17 mouse cellular contexts compared by ENCODE assay signal in the genomic region with DNA sequence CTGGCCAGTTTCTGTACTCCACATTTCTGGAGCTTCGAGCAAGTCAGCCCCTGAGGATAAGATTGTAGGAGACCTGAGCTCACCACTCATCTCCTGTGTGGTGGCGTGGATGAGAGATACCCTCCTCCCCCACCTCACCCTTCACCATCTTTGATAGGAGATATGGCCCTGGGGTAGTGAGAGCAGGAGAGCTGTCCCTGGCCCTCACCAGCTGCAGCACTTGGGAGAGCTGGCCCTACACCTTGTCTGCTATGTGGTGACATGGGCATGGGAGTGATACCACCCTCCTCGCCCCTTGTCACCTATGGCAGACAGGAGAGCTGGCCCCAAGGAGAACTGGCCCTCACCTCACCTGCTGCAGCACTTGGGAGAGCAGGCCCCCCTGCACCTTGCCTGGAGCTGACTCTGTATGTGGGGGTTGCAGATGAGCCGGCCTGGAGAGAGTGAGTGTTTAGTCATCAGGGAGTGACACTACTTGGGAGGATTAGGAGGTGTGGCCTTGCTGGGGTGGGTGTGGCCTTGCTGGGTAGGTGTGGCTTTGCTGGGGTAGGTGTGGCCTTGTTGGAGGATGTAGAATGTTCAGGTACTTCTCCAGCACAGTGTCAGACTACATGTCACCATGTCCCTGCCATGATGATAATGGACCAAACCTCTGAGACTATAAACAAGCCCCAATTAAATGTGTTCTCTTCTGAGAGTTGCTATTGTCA. TPM values are rescaled to one million over a fixed set of nuclear protein-coding genes. Genes with fewer than 3 reads are reported as not detected.
A peak's percentile ranks its signal among the peaks of the same experiment; 100 is the strongest.
DNase-seq lines count a peak whose midpoint lies in the region; ATAC-seq and TF ChIP-seq lines count a peak whose summit lies in the region.
"Had no signal": no experiment of that assay in that cellular context is flagged by ENCODE, and none has a peak within 500 bp of the region (broad histone marks: within the 10 kb centered on the region; RNA-seq: fewer than 3 reads in every experiment).

No protein-coding gene starts in this region.

- no peak for TF ChIP-seq CTCF in lung, embryonic 14.5 days (IDR thresholded peaks at IDR 0.05; ENCODE audit: low read depth)
- TF ChIP-seq CTCF in lung, adult 2 months (IDR thresholded peaks at IDR 0.05; ENCODE audit: insufficient read depth, low read length) = no peak
- TF ChIP-seq CTCF in MEL (IDR thresholded peaks at IDR 0.05 in 2 of 3, conservative IDR thresholded peaks at IDR 0.05 in 1 of 3; ENCODE audit: control insufficient read depth in 1 of 3, insufficient read depth in 1 of 3, low read depth in 2 of 3, low read length in 3 of 3, poor library complexity in 1 of 3, severe bottlenecking in 1 of 3) = no peak

- H3K9me3 ChIP-seq in lung, embryonic 14.5 days (ENCODE audit: low read depth, low read length) = no peaks in the 10 kb centered on the region
- no peaks in the 10 kb centered on the region for H3K9me3 ChIP-seq in MEL (replicated peaks; ENCODE audit: insufficient read depth, low read length)
- H3K9me3 ChIP-seq in liver, embryonic 12.5 days (replicated peaks) = no peaks in the 10 kb centered on the region
- H3K9me3 ChIP-seq: hindbrain, embryonic 15.5 days had no signal

- no peak for DNase-seq in lung, embryonic 14.5 days
- no peak for DNase-seq in lung, adult 2 months
- DNase-seq in MEL (ENCODE audit: low read depth, low spot score) = peak; percentile 28
- peak; percentile 12 for DNase-seq in c-Kit-positive CD71-positive TER-119-positive erythroid progenitor cells, embryonic 14.5 days (ENCODE audit: low spot score)
- DNase-seq in thymus, postnatal 10 days (ENCODE audit: low spot score in 2 of 2) = no peak
- no peak for DNase-seq in spleen, adult 18-20 months
- DNase-seq in retina, postnatal 1 day = no peak
- DNase-seq: cerebellum, adult 2 months; kidney, postnatal 14 days; layer of hippocampus, postnatal 36 days; right cerebral cortex, adult 18-20 months; thymus, adult 2 months had no signal

- H3K79me2 ChIP-seq in MEL (ENCODE audit: control insufficient read depth, insufficient read depth, low read length, poor library complexity) = no peaks in the 10 kb centered on the region

- TF ChIP-seq EP300 in MEL (IDR thresholded peaks at IDR 0.05; ENCODE audit: low read depth in 1 of 2, low read length in 2 of 2) = no peak

- H3K9ac ChIP-seq in lung, embryonic 14.5 days = no peak overlapping the region
- H3K9ac ChIP-seq in MEL (ENCODE audit: control insufficient read depth, low read depth, low read length, poor library complexity, severe bottlenecking) = no peak overlapping the region
- H3K9ac ChIP-seq in liver, embryonic 12.5 days = no peak overlapping the region
- H3K9ac ChIP-seq: hindbrain, embryonic 15.5 days had no signal

- WGBS in lung, embryonic 14.5 days = 76% methylated on average over 4 of the region's 4 CpGs
- 88% methylated on average over 4 of the region's 4 CpGs for WGBS in lung, adult 2 months
- 68% methylated on average over 4 of the region's 4 CpGs for WGBS in liver, embryonic 12.5 days (ENCODE audit: insufficient replicate concordance)

- peak; percentile 15; the same call in 1 of the 2 replicates for ATAC-seq in lung, embryonic 14.5 days (ENCODE audit: insufficient read depth)
- ATAC-seq in liver, embryonic 12.5 days = peak; percentile 61

- no peak for TF ChIP-seq RAD21 in MEL (IDR thresholded peaks at IDR 0.05; ENCODE audit: low read depth, low read length)

- no peak overlapping the region for H3K4me2 ChIP-seq in lung, embryonic 14.5 days
- H3K4me2 ChIP-seq in liver, embryonic 12.5 days = no peak overlapping the region
- H3K4me2 ChIP-seq: heart, embryonic 11.5 days; hindbrain, embryonic 15.5 days had no signal

- H3K27me3 ChIP-seq in lung, embryonic 14.5 days (ENCODE audit: insufficient read depth, low read length) = no peaks in the 10 kb centered on the region
- H3K27me3 ChIP-seq in MEL (ENCODE audit: control insufficient read depth in 1 of 2, insufficient read depth in 2 of 2, low read length in 2 of 2) = peaks cover 0 to 1% of the 10 kb centered on the region in 2 experiments; a peak in 1 of 4 replicates
- H3K27me3 ChIP-seq in liver, embryonic 12.5 days (replicated peaks) = no peaks in the 10 kb centered on the region
- H3K27me3 ChIP-seq: hindbrain, embryonic 15.5 days had no signal

- no peaks in the 10 kb centered on the region for H3K36me3 ChIP-seq in lung, embryonic 14.5 days (ENCODE audit: insufficient read depth)
- peaks cover 0 to 3% of the 10 kb centered on the region in 2 experiments; a peak in 2 of 4 replicates for H3K36me3 ChIP-seq in MEL (ENCODE audit: control insufficient read depth in 1 of 2, insufficient read depth in 2 of 2, low read length in 2 of 2)
- no peaks in the 10 kb centered on the region for H3K36me3 ChIP-seq in liver, embryonic 12.5 days
- H3K36me3 ChIP-seq: hindbrain, embryonic 15.5 days had no signal

- H3K27ac ChIP-seq in lung, embryonic 14.5 days (ENCODE audit: low read depth) = no peak overlapping the region
- H3K27ac ChIP-seq in MEL (ENCODE audit: control insufficient read depth, low read depth, low read length) = no peak overlapping the region
- H3K27ac ChIP-seq in liver, embryonic 12.5 days = no peak overlapping the region
- H3K27ac ChIP-seq: hindbrain, embryonic 15.5 days had no signal

- no peak for TF ChIP-seq POLR2A in lung, adult 2 months (IDR thresholded peaks at IDR 0.05; ENCODE audit: borderline replicate concordance, extremely low read depth, low read depth, low read length)
- TF ChIP-seq POLR2A in MEL (IDR thresholded peaks at IDR 0.05; ENCODE audit: control insufficient read depth in 1 of 2, insufficient read depth in 1 of 2, low read depth in 1 of 2, low read length in 2 of 2, poor library complexity in 1 of 2) = no peak

- H3K4me1 ChIP-seq in lung, embryonic 14.5 days (ENCODE audit: insufficient read depth) = no peaks in the 10 kb centered on the region
- no peaks in the 10 kb centered on the region for H3K4me1 ChIP-seq in lung, adult 2 months (ENCODE audit: control insufficient read depth, insufficient read depth, low read length)
- peaks cover 2 to 3% of the 10 kb centered on the region in 2 experiments; a peak in 1 of 4 replicates for H3K4me1 ChIP-seq in MEL (ENCODE audit: control insufficient read depth in 1 of 2, insufficient read depth in 2 of 2, low read length in 2 of 2)
- no peaks in the 10 kb centered on the region for H3K4me1 ChIP-seq in liver, embryonic 12.5 days
- H3K4me1 ChIP-seq: hindbrain, embryonic 15.5 days had no signal

- no peak overlapping the region for H3K4me3 ChIP-seq in lung, embryonic 14.5 days (ENCODE audit: low read depth, low read length)
- no peak overlapping the region for H3K4me3 ChIP-seq in lung, adult 2 months (replicated peaks; ENCODE audit: extremely low read depth, low read depth, low read length)
- no peak overlapping the region for H3K4me3 ChIP-seq in MEL (ENCODE audit: control insufficient read depth in 1 of 2, insufficient read depth in 1 of 2, low read depth in 2 of 2, low read length in 2 of 2)
- H3K4me3 ChIP-seq in liver, embryonic 12.5 days = no peak overlapping the region
- H3K4me3 ChIP-seq: hindbrain, embryonic 15.5 days had no signal

TF ChIP-seq in MEL, 35 proteins besides CTCF, POLR2A, EP300 and RAD21:
- no peak for TF ChIP-seq SMC3 (IDR thresholded peaks at IDR 0.05; ENCODE audit: low read depth, low read length)

RNA-seq across cellular contexts. Expression of a gene that starts 12.4 kb away (rescaled TPM):
- polyA plus RNA-seq in lung, embryonic 14.5 days (2014; fragmentation: Nextera tagmentation; extraction: Ambion mirVana) = not detected in 2 replicates
- 151 and 180 TPM in 2 replicates for polyA plus RNA-seq in lung, adult 2 months (2012; rRNA removed)
- not detected in 2 replicates for total RNA-seq in MEL (2012; rRNA removed)
- under 1 TPM in 1 of 2 experiments, not detected in 1; 0.24 TPM for polyA plus RNA-seq in MEL (2012; ENCODE audit: insufficient read depth in 1 of 2, insufficient read length in 2 of 2, low read depth in 1 of 2, low replicate concordance in 2 of 2, missing spikeins in 1 of 2)
- polyA plus RNA-seq in liver, embryonic 12.5 days (2016; fragmentation: Nextera tagmentation; extraction: Ambion mirVana) = not detected in 2 replicates
- polyA plus RNA-seq: forebrain, embryonic 11.5 days; heart, embryonic 11.5 days; neural tube, embryonic 14.5 days had no signal

RNA-seq across cellular contexts. Expression of a gene that starts 50.1 kb away (rescaled TPM):
- 123 and 132 TPM in 2 replicates for polyA plus RNA-seq in lung, embryonic 14.5 days (2014; fragmentation: Nextera tagmentation; extraction: Ambion mirVana)
- 57.4 and 80.6 TPM in 2 replicates for polyA plus RNA-seq in lung, adult 2 months (2012; rRNA removed)
- total RNA-seq in MEL (2012; rRNA removed) = 181 and 196 TPM in 2 replicates
- 100 to 1,000 TPM in 1 of 2 experiments, not detected in 1; 162 TPM for polyA plus RNA-seq in MEL (2012; ENCODE audit: insufficient read depth in 1 of 2, insufficient read length in 2 of 2, low read depth in 1 of 2, low replicate concordance in 2 of 2, missing spikeins in 1 of 2)
- polyA plus RNA-seq in liver, embryonic 12.5 days (2016; fragmentation: Nextera tagmentation; extraction: Ambion mirVana) = 116 and 123 TPM in 2 replicates

RNA-seq across cellular contexts. Expression of a gene that starts 50.1 kb away (rescaled TPM):
- 57.4 and 59.1 TPM in 2 replicates for polyA plus RNA-seq in lung, embryonic 14.5 days (2014; fragmentation: Nextera tagmentation; extraction: Ambion mirVana)
- polyA plus RNA-seq in lung, adult 2 months (2012; rRNA removed) = 253 and 404 TPM in 2 replicates
- total RNA-seq in MEL (2012; rRNA removed) = 51.7 and 51.8 TPM in 2 replicates
- polyA plus RNA-seq in MEL (2012; ENCODE audit: insufficient read depth in 1 of 2, insufficient read length in 2 of 2, low read depth in 1 of 2, low replicate concordance in 2 of 2, missing spikeins in 1 of 2) = 10 to 100 TPM; 92.0 to 98.1 TPM
- 51.2 and 52.1 TPM in 2 replicates for polyA plus RNA-seq in liver, embryonic 12.5 days (2016; fragmentation: Nextera tagmentation; extraction: Ambion mirVana)

RNA-seq across cellular contexts. Expression of a gene that starts 52.7 kb away (rescaled TPM):
- polyA plus RNA-seq in lung, embryonic 14.5 days (2014; fragmentation: Nextera tagmentation; extraction: Ambion mirVana) = 12.5 and 13.4 TPM in 2 replicates
- polyA plus RNA-seq in lung, adult 2 months (2012; rRNA removed) = 10.8 and 14.2 TPM in 2 replicates
- not detected in 2 replicates for total RNA-seq in MEL (2012; rRNA removed)
- polyA plus RNA-seq in MEL (2012; ENCODE audit: insufficient read depth in 1 of 2, insufficient read length in 2 of 2, low read depth in 1 of 2, low replicate concordance in 2 of 2, missing spikeins in 1 of 2) = not detected
- 0.18 and 0.25 TPM in 2 replicates for polyA plus RNA-seq in liver, embryonic 12.5 days (2016; fragmentation: Nextera tagmentation; extraction: Ambion mirVana)
- total RNA-seq: layer of hippocampus, postnatal 36 days had no signal

Comparison
In these comparisons a context has a peak if more than half of its experiments do, and no peak if none do; other contexts are left out.
1. RNA of a gene that starts 12.4 kb away (polyA plus RNA-seq): 151 to 180 TPM in lung, adult 2 months; 0.24 TPM in MEL, not detected in lung, embryonic 14.5 days and not detected in liver, embryonic 12.5 days; every median in the first group is over 100 times any median in the second.
2. DNase-seq: peak in MEL (single experiment) and c-Kit-positive CD71-positive TER-119-positive erythroid progenitor cells, embryonic 14.5 days (single experiment); none in lung, embryonic 14.5 days (single experiment), lung, adult 2 months (single experiment), thymus, postnatal 10 days (0 of 2), spleen, adult 18-20 months (0 of 2) and retina, postnatal 1 day (single experiment).